In genomic region chr1:65509003-65509402, GRCm38 (mm10) we compare ENCODE assay signal across 18 mouse cellular contexts.
"Had no signal": no experiment of that assay in that cellular context is flagged by ENCODE, and none has a peak within 500 bp of the region (broad histone marks: within the 10 kb centered on the region; RNA-seq: fewer than 3 reads in every experiment).

No protein-coding gene starts in this region.

- H3K36me3 ChIP-seq: kidney, embryonic 15.5 days; liver, embryonic 13.5 days; neural tube, embryonic 12.5 days; neural tube, embryonic 15.5 days; stomach, embryonic 15.5 days had no signal

- H3K27ac ChIP-seq: kidney, embryonic 15.5 days; left cerebral cortex, adult 2 months; liver, embryonic 13.5 days; neural tube, embryonic 12.5 days; neural tube, embryonic 15.5 days; stomach, embryonic 15.5 days had no signal

- H3K9me3 ChIP-seq: kidney, embryonic 15.5 days; liver, embryonic 13.5 days; neural tube, embryonic 12.5 days; neural tube, embryonic 15.5 days; stomach, embryonic 15.5 days had no signal

- H3K9ac ChIP-seq: kidney, embryonic 15.5 days; liver, embryonic 13.5 days; neural tube, embryonic 12.5 days; neural tube, embryonic 15.5 days; stomach, embryonic 15.5 days had no signal

- H3K4me2 ChIP-seq: kidney, embryonic 15.5 days; liver, embryonic 13.5 days; neural tube, embryonic 12.5 days; neural tube, embryonic 15.5 days; stomach, embryonic 15.5 days had no signal

- DNase-seq: kidney, adult 8-10 months; kidney, postnatal 10 days; kidney, postnatal 36 days; layer of hippocampus, postnatal 36 days; liver, embryonic 13.5 days; lung, adult 2 months; lung, postnatal 14 days; lung, postnatal 4 days; midbrain, embryonic 14.5 days; right cerebral cortex, adult 18-20 months; right cerebral cortex, postnatal 14 days; right cerebral cortex, postnatal 4 days; thymus, postnatal 36 days had no signal

- H3K4me1 ChIP-seq: kidney, embryonic 15.5 days; liver, embryonic 13.5 days; neural tube, embryonic 12.5 days; neural tube, embryonic 15.5 days; stomach, embryonic 15.5 days had no signal

- H3K4me3 ChIP-seq: kidney, embryonic 15.5 days; left cerebral cortex, adult 2 months; liver, embryonic 13.5 days; neural tube, embryonic 12.5 days; neural tube, embryonic 15.5 days; stomach, embryonic 15.5 days had no signal

- H3K27me3 ChIP-seq: kidney, embryonic 15.5 days; liver, embryonic 13.5 days; neural tube, embryonic 12.5 days; neural tube, embryonic 15.5 days; stomach, embryonic 15.5 days had no signal
